Mouse (Mus musculus) brain, embryonic 14.5 days (tissue): Measurements from ENCODE around the gene Gm9857.

Experiments
- CTCF ChIP-seq: fragments of 200-500 bp; IDR thresholded peaks from 2 replicates; pipeline ENCODE4 v1.5.1; 2012; ENCODE audit warnings: inconsistent platforms, mild to moderate bottlenecking, moderate library complexity, borderline replicate concordance; ENCODE audit not compliant: insufficient read depth, insufficient read length; ENCODE audit errors: extremely low read depth
- POLR2A ChIP-seq: fragments of 200-500 bp; IDR thresholded peaks from 2 replicates; pipeline ENCODE4 v1.6.1; 2012; ENCODE audit warnings: mild to moderate bottlenecking, inconsistent platforms, borderline replicate concordance; ENCODE audit not compliant: poor library complexity, insufficient read depth, insufficient read length, severe bottlenecking; ENCODE audit errors: extremely low read depth

GRCm38 (mm10) chr3:108973980-108974660 lies 33.9 kb upstream of the Gm9857 start:
- no peak for TF ChIP-seq CTCF
- TF ChIP-seq POLR2A = no peak
